Mouse (Mus musculus) spleen, postnatal 14 days (tissue): ENCODE measurements at regions not wholly inside any gene's neighbourhood (a gene's known extent, or its start where the extent isn't known, plus 50 kb on each side); places are given as distances from the start of the nearest gene placed in this dataset.

ENCODE experiments used
- DNase-seq, 2 experiments: peaks; one replicate each; pipeline ENCODE4 v3.0.0; 2021 to 2022; ENCODE audit warnings: low spot score in 2 of 2

GRCm38 (mm10) chr3:130887540-130888312 lies 157.5 kb upstream of the Rpl34 start:
- DNase-seq: peak in 1 of 2 experiments; percentile 32

- DNase-seq: no peak
Observed at GRCm38 (mm10) chr3:130885974-130886373, 155.8 kb upstream of the Rpl34 start.

- no peak for DNase-seq
Observed at GRCm38 (mm10) chr3:130884393-130884792, 154.2 kb upstream of the Rpl34 start.

- no peak for DNase-seq
Observed at GRCm38 (mm10) chr3:130883928-130884327, 153.7 kb upstream of the Rpl34 start.

GRCm38 (mm10) chr3:130883319-130883718 lies 153.1 kb upstream of the Rpl34 start:
- DNase-seq: no peak

- no peak for DNase-seq
Observed at GRCm38 (mm10) chr3:130880482-130880881, 150.3 kb upstream of the Rpl34 start.

GRCm38 (mm10) chr3:130879463-130879862 lies 149.3 kb upstream of the Rpl34 start:
- DNase-seq: no peak

GRCm38 (mm10) chr3:130878834-130879233 lies 148.6 kb upstream of the Rpl34 start:
- no peak for DNase-seq

- no peak for DNase-seq
Observed at GRCm38 (mm10) chr3:130877981-130878380, 147.8 kb upstream of the Rpl34 start.

GRCm38 (mm10) chr3:130873745-130874144 lies 143.5 kb upstream of the Rpl34 start:
- no peak for DNase-seq

GRCm38 (mm10) chr3:130866952-130867632 lies 136.9 kb upstream of the Rpl34 start:
- DNase-seq: no peak

GRCm38 (mm10) chr3:130864783-130865182 lies 134.6 kb upstream of the Rpl34 start:
- no peak for DNase-seq

- no peak for DNase-seq
Observed at GRCm38 (mm10) chr3:130863376-130863775, 133.2 kb upstream of the Rpl34 start.

- DNase-seq: no peak
Observed at GRCm38 (mm10) chr3:130860315-130860714, 130.1 kb upstream of the Rpl34 start.

- no peak for DNase-seq
Observed at GRCm38 (mm10) chr3:130853866-130854265, 123.7 kb upstream of the Rpl34 start.

GRCm38 (mm10) chr3:130850766-130851308 lies 120.6 kb upstream of the Rpl34 start:
- DNase-seq: no peak

GRCm38 (mm10) chr3:130841755-130842154 lies 111.6 kb upstream of the Rpl34 start:
- DNase-seq: no peak

- no peak for DNase-seq
Observed at GRCm38 (mm10) chr3:130839924-130840440, 109.8 kb upstream of the Rpl34 start.

GRCm38 (mm10) chr3:130838626-130839422 lies 108.6 kb upstream of the Rpl34 start:
- no peak for DNase-seq

- no peak for DNase-seq
Observed at GRCm38 (mm10) chr3:130833722-130834121, 103.5 kb upstream of the Rpl34 start.

GRCm38 (mm10) chr3:130833082-130833481 lies 102.9 kb upstream of the Rpl34 start:
- no peak for DNase-seq

- DNase-seq: no peak
Observed at GRCm38 (mm10) chr3:130831788-130832187, 101.6 kb upstream of the Rpl34 start.
